Mouse (Mus musculus) neural tube, embryonic 11.5 days (tissue): ENCODE measurements around the gene Tenm4. TPM values are rescaled to one million over a fixed set of nuclear protein-coding genes. Genes with fewer than 3 reads are reported as not detected.

Source experiments
- ATAC-seq: fragments of 200-750 bp; cut with Nextera tagmentation; 2 replicates; pipeline ENCODE4 v1.8.0; 2017; ENCODE audit warnings: moderate number of reproducible peaks, mild to moderate bottlenecking, moderate TSS enrichment, moderate library complexity; ENCODE audit not compliant: insufficient read depth, low FRiP score, low TSS enrichment
- DNase-seq: peaks from one replicate; pipeline ENCODE4 v3.0.0-alpha.2; 2015; ENCODE audit warnings: low spot score
- H3K27ac ChIP-seq: fragments of 300-500 bp; sonication (generic); 2 replicates; pipeline ENCODE4 v1.5.1; 2014; ENCODE audit warnings: low read depth, mild to moderate bottlenecking, low read length
- H3K27me3 ChIP-seq: fragments of 300-500 bp; sonication (generic); 2 replicates; pipeline ENCODE4 v1.6.1; 2014; ENCODE audit warnings: mild to moderate bottlenecking, low read length, mixed read lengths; ENCODE audit not compliant: control insufficient read depth, insufficient read depth
- H3K36me3 ChIP-seq: fragments of 300-500 bp; sonication (generic); 2 replicates; pipeline ENCODE4 v1.6.1; 2014; ENCODE audit warnings: mild to moderate bottlenecking, low read length, moderate library complexity, mixed read lengths; ENCODE audit not compliant: control insufficient read depth, insufficient read depth
- H3K4me1 ChIP-seq: fragments of 300-500 bp; sonication (generic); 2 replicates; pipeline ENCODE4 v1.6.1; 2014; ENCODE audit warnings: low read length, mixed read lengths; ENCODE audit not compliant: control insufficient read depth, insufficient read depth
- H3K4me2 ChIP-seq: fragments of 300-500 bp; sonication (generic); 2 replicates; pipeline ENCODE4 v1.6.1; 2014; ENCODE audit warnings: low read depth, mild to moderate bottlenecking, moderate library complexity
- H3K4me3 ChIP-seq: fragments of 300-500 bp; sonication (generic); 2 replicates; pipeline ENCODE4 v1.5.1; 2014; ENCODE audit warnings: low read depth, low read length
- H3K9ac ChIP-seq: fragments of 300-500 bp; sonication (generic); 2 replicates; pipeline ENCODE4 v1.6.1; 2014; ENCODE audit warnings: mild to moderate bottlenecking, low read length
- H3K9me3 ChIP-seq: fragments of 300-500 bp; sonication (generic); 2 replicates; pipeline ENCODE4 v1.6.1; 2016; ENCODE audit warnings: low read length; ENCODE audit not compliant: control insufficient read depth
- WGBS: fragments of 180-500 bp; shearing (Covaris S2); extraction: QIAGEN DNeasy Blood & Tissue Kit; methylation state at CpG from one replicate; pipeline ENCODE4 v1.1.7; 2014; 5-methylcytosine and 5-hydroxymethylcytosine counted together
- polyA plus RNA-seq: library from polyadenylated mRNA; unstranded; fragments of >200 nt; fragmentation: Nextera tagmentation; extraction: Ambion mirVana; gene quantifications from 2 replicates; pipeline ENCODE4 v1.2.1, GENCODE M21; 2014

The Tenm4 gene
- polyA plus RNA-seq, 1 experiment from 2014 or later = 32.7 TPM

GRCm38 (mm10) chr7:96356285-96356811, 185.3 kb downstream of the Tenm4 start:
- no peak for ATAC-seq
- 50% methylated on average over 3 of the region's 3 CpGs for WGBS

DNA sequence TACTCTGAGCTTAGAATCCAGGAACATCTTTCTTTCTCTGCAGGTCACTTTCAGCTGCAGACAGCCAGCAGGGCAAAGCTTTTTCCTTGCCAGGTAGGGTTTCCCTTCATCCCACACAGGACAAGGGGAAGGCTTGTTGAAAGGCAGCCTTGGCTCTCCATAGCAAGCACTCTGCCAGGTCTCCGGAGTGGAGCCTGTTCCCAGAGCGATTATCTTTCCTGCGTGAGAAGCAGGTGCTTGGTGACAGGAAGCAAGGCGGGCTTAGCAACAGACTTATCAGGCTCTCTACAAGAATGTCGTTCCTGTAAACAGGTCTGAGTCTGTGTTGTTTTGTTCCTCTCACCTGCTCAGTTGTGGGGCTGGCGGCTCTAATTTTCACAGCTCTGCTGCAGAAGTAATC, 186.5 kb downstream of the Tenm4 start:
- H3K9ac ChIP-seq = no peak overlapping the region
- WGBS = 66% methylated on average over 6 of the region's 6 CpGs
- ATAC-seq (no peak), DNase-seq (no peak)
- H3K27ac ChIP-seq = no peak overlapping the region
- H3K4me3 ChIP-seq = no peak overlapping the region
- H3K4me2 ChIP-seq = no peak overlapping the region
- no peaks in the 10 kb centered on the region for H3K27me3 ChIP-seq
- no peaks in the 10 kb centered on the region for H3K36me3 ChIP-seq
- H3K4me1 ChIP-seq = no peaks in the 10 kb centered on the region
- no peaks in the 10 kb centered on the region for H3K9me3 ChIP-seq

More at GRCm38 (mm10) chr7:96356285-96356811, 185.3 kb downstream of the Tenm4 start:
- no peaks in the 10 kb centered on the region for H3K9me3 ChIP-seq
- no peak overlapping the region for H3K9ac ChIP-seq
- no peaks in the 10 kb centered on the region for H3K36me3 ChIP-seq
- no peak overlapping the region for H3K27ac ChIP-seq
- H3K4me3 ChIP-seq = no peak overlapping the region
- H3K4me2 ChIP-seq = no peak overlapping the region
- no peaks in the 10 kb centered on the region for H3K4me1 ChIP-seq
- DNase-seq = no peak
- no peaks in the 10 kb centered on the region for H3K27me3 ChIP-seq

GRCm38 (mm10) chr7:96363311-96363710, 192.3 kb downstream of the Tenm4 start:
- no peaks in the 10 kb centered on the region for H3K4me1 ChIP-seq
- WGBS = 69% methylated on average over 3 of the region's 3 CpGs
- ATAC-seq (no peak), DNase-seq (no peak)
- no peak overlapping the region for H3K4me2 ChIP-seq
- H3K9ac ChIP-seq = no peak overlapping the region
- no peak overlapping the region for H3K27ac ChIP-seq
- H3K27me3 ChIP-seq = no peaks in the 10 kb centered on the region
- H3K36me3 ChIP-seq = no peaks in the 10 kb centered on the region
- no peaks in the 10 kb centered on the region for H3K9me3 ChIP-seq
- H3K4me3 ChIP-seq = no peak overlapping the region

GRCm38 (mm10) chr7:96369947-96370346, 198.9 kb downstream of the Tenm4 start:
- Histone ChIP-seq H3K4me2 (no peak overlapping the region), H3K9me3 (no peaks in the 10 kb centered on the region), H3K4me1 (no peaks in the 10 kb centered on the region), H3K27ac (no peak overlapping the region), H3K27me3 (no peaks in the 10 kb centered on the region), H3K4me3 (no peak overlapping the region), H3K9ac (no peak overlapping the region), H3K36me3 (no peaks in the 10 kb centered on the region)
- DNase-seq (no peak), ATAC-seq (no peak)
- 84% methylated on average over 4 of the region's 4 CpGs for WGBS

- Histone ChIP-seq H3K27me3 (no peaks in the 10 kb centered on the region), H3K9me3 (no peaks in the 10 kb centered on the region), H3K36me3 (no peaks in the 10 kb centered on the region), H3K27ac (no peak overlapping the region), H3K4me2 (no peak overlapping the region), H3K4me3 (no peak overlapping the region), H3K9ac (no peak overlapping the region), H3K4me1 (no peaks in the 10 kb centered on the region)
- no peak for ATAC-seq
- no peak for DNase-seq
- WGBS = 75% methylated on average over 6 of the region's 6 CpGs
Measured at GRCm38 (mm10) chr7:96374004-96374663, 203.1 kb downstream of the Tenm4 start.

- Histone ChIP-seq H3K27ac (no peak overlapping the region), H3K4me2 (no peak overlapping the region), H3K9me3 (no peaks in the 10 kb centered on the region), H3K4me1 (no peaks in the 10 kb centered on the region), H3K9ac (no peak overlapping the region), H3K36me3 (no peaks in the 10 kb centered on the region), H3K27me3 (no peaks in the 10 kb centered on the region), H3K4me3 (no peak overlapping the region)
- 64% methylated on average over 6 of the region's 6 CpGs for WGBS
- ATAC-seq (no peak), DNase-seq (no peak)
Measured at GRCm38 (mm10) chr7:96375507-96375906, 204.5 kb downstream of the Tenm4 start.

DNA sequence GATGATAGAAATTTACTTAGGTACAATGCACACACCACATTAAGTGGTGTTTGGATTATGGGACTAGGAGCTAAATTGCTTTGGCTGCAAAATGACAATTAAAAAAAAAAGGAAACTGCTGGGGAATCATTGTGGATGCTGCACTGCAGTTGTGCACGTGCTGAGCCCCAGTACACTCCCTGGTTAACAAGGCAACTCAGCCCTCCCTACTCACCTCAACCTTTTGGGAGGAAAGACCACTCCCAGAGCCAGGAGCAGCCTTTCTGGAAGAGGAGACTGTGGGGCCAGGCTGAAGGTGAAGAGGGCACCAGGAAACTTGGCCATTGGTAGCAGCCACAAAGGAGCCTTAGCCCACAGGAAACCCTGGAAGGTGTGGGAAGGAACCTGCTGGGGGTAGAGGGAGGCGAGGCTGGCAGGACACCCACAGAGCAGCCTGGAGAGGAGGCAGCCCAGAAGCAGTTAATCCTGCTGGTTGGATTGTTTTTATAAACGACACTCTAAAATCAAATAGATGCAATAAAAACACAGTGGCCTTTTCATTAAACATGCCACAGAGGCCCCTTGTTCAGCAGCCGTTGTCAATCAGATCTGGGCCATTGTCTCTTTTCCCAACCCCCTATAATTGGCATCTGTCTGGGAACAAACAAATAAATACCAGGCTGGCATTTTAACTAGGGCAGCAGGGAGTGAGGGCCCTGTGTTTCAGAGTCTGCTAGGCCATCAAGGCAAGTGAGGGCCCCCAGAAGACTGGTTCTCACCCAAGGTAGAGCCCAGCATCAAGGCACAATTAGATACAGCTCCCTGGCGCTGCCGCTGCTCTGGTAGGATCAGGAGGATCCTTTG, 212.9 kb downstream of the Tenm4 start:
- H3K9ac ChIP-seq = no peak overlapping the region
- WGBS = 8% methylated on average over 6 of the region's 6 CpGs

GRCm38 (mm10) chr7:96384726-96385500, 213.9 kb downstream of the Tenm4 start:
- H3K4me1 ChIP-seq = peaks cover 7% of the 10 kb centered on the region; the same call in 1 of the 2 replicates
- H3K36me3 ChIP-seq = no peaks in the 10 kb centered on the region
- no peak overlapping the region for H3K4me2 ChIP-seq
- no peak overlapping the region for H3K27ac ChIP-seq
- WGBS = 83% methylated on average over 11 of the region's 11 CpGs
- DNase-seq (no peak), ATAC-seq (no peak; the same call in 1 of the 2 replicates)
- H3K27me3 ChIP-seq = no peaks in the 10 kb centered on the region
- H3K9me3 ChIP-seq = no peaks in the 10 kb centered on the region
- H3K4me3 ChIP-seq = no peak overlapping the region
- H3K9ac ChIP-seq = no peak overlapping the region

More for the DNA sequence above, 212.9 kb downstream of the Tenm4 start:
- H3K36me3 ChIP-seq = no peaks in the 10 kb centered on the region
- H3K4me1 ChIP-seq = peaks cover 7% of the 10 kb centered on the region; the same call in 1 of the 2 replicates
- peak; percentile 51 for ATAC-seq
- H3K4me3 ChIP-seq = no peak overlapping the region
- no peak overlapping the region for H3K4me2 ChIP-seq
- H3K27me3 ChIP-seq = no peaks in the 10 kb centered on the region
- H3K27ac ChIP-seq = no peak overlapping the region
- DNase-seq = no peak
- H3K9me3 ChIP-seq = no peaks in the 10 kb centered on the region
